Mouse (Mus musculus) cerebellum, postnatal 25 days (tissue): ENCODE measurements at regions not wholly inside any gene's neighbourhood (a gene's known extent, or its start where the extent isn't known, plus 50 kb on each side); places are given as distances from the start of the nearest gene placed in this dataset.

Experiments
- DNase-seq, 2 experiments: peaks; one replicate each; pipeline ENCODE4 v3.0.0; 2021; ENCODE audit warnings: mixed read lengths in 2 of 2

DNA sequence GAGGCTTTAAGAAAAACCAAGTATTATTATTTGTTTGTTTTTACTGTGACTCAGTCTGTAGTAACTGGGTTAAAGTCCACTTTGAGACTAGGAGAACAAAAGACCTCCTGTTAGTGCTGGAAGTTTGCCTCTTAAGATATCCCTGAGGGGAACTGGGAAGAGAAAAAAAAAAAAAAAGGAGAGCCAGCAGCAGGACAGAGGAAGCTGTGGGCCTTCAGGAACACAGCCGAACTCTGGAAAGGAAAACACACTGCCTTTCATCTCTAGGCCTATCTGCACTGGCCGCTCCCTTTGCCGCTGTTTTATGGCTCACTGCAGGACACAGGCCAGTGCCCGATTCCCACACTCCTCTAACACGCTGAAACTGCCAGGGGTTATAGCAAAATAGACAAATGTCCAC, 176.1 kb downstream of the Zfp36l1 start:
- DNase-seq, result no peak

DNA sequence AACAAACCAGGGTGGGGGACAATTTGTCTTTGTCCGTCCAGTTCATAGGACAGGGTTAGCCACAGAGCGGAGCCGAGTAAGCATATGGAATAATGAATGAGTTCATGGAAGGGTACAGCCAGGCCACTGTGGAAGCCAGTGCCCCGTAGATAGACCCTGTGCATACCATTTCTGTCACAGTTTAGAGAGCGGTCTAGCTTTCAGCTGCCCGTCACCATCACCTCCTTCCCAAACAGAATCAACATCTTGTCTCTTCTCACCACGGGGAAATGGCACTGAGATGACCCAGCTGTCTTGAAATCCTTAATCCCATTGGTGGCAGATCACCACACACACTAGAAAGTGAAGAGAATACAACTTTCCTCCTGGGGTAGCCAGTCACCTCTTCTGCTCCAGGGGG, 178.7 kb downstream of the Zfp36l1 start:
- DNase-seq, result no peak

- DNase-seq, result no peak
Observed at GRCm38 (mm10) chr12:79932905-79933304, 179.9 kb downstream of the Zfp36l1 start.

DNA sequence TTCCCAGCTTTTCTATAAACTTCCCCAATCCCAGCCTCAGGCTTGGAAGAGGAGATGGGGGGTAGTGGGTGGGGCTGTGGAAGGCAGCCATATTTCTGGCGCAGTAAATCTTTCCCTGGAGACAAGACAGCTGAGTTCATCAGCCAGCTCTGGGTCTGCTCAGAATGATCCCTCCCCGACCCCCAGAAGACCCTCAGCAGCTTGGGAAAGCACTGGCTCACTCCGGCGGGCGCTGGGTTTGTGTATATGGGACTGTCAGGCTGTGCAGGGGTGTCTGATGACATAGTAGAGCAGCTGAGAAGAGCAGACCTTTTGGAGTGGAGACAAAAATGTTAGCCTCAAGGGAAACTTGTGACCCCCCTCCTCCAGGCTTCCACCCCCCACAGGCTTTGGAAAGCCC, 181.4 kb downstream of the Zfp36l1 start:
- DNase-seq, result no peak

DNA sequence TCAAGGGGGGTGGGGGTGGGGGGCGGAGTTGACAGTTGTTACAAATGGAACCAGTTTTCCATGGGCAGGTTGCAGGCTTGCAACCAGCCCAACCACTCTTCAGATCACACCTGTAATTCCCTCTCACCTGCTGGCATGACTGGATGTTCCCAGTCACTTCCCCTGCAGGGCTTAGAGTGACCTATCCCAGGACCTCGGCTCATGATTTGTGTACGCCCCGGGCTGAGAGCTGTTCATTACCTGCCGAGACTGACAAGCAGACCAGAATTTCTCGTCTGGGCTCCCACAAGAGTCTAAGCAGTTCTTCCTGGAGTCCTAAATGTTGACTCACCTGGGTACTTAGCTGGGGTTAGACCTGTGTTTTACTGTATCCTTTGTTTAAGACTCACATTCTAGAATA, 183.0 kb downstream of the Zfp36l1 start:
- no peak for DNase-seq

DNA sequence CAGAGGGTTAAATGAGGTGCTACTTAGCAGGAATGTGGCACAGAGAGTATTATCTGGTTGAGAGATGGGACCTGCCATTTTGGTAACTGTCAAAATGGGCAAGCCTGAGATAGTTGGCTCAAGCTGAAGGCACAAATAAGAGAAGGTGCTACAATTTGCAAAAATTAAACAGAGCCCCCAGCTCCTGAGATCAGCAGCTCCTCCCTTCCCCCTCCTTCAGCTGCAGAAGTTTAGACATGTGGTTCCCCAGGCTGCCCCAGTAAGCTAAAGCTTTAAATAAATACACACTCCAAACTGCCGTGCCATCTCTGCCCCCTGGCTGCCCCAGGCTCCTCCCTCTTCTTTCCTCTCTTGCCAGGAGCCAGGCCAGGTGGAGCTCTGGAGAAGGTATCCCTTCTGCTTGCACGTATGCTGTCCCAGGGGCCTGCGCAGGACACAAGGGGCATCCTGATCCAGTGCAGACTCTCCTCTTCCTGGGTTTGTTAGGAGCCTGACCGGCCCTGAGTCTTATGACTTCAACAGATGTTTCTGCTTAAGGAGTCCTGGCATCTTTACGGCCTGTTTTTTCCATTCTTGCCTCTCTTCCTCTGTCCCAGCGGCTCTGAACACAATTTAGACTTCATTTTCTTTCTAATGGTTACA, 184.0 kb downstream of the Zfp36l1 start:
- DNase-seq, result no peak

- DNase-seq, result no peak
Observed at GRCm38 (mm10) chr12:79928298-79928697, 184.5 kb downstream of the Zfp36l1 start.

DNA sequence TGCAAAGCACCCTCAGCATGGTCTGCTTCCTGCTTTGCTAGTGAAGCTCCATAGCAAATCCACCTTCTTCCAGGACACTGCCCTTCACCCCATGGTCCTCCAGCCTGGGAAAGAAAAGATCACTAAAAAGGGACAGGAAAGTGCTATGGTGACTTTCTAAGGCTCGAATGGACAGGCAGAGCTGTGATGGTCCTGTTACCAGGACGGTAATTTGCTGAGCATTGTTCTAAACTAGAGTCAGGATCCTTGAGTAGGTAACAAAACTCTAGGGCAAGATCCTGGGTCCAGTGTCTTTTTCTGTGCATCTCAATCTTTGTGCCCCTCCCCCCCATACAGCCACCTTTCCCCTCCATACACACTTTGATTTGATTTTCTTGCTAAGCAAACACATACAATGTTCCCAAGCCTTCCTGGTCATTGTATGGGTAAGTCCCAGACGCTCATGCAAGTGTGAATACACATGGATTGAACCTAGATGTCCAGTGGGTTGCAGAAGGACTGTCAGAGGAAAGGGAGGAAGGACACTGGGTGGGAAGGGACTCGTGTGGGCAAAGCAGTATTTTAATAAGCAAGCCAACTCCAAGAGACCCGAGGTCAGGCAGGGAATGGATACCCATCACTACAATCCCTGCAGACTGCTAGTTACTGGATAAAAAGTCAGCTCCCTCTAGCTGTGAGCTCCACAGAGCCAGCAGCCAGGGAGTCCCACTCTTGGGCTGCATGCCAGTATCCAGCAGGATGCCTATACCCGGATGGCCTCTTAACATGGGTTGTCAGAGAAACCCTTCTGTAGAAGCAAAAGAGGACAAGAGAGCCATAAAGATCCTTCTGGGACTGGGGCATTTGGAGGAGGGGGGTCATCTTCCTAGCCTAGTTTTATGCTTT, 186.9 kb downstream of the Zfp36l1 start:
- peak in 1 of 2 experiments; percentile 37 for DNase-seq

DNA sequence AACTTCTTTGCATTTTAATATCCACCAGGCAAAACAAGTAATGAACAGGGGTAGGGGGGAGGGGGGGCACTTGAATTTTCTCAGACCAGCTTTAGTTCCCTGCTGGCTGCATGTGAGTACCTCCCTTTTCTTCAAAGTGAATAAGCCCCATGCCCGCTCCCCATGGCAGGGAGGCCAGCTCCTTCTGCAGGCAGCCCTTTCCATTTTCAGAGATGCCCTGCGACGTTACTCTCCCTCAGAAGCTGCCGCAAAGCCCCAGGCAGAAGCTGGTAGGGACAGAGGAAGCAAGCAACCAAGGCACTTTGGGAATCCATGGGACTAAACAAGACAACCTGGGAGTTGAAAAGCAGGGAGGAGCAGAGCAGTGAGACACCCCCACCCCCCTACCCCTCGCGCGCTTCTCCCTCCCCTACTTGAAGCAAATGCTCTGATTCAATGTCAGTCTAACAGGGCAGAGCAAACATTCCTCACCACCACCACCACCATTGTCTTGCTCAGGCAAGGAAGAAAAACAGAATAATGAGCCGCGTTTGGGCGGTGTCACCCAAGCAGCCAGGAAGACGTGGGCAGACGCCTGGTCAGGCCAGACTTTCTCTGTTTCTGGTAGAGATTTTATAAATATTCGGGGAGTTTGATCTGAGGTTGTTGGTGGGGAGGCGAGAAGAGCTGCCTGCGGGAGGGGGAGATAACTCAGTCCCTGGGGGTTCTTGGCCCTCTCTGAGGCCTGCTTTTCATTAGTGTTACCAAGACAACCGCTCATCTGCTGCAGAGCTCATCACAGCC, 187.7 kb downstream of the Zfp36l1 start:
- no peak for DNase-seq

GRCm38 (mm10) chr12:79923811-79924210, 189.0 kb downstream of the Zfp36l1 start:
- no peak for DNase-seq

DNA sequence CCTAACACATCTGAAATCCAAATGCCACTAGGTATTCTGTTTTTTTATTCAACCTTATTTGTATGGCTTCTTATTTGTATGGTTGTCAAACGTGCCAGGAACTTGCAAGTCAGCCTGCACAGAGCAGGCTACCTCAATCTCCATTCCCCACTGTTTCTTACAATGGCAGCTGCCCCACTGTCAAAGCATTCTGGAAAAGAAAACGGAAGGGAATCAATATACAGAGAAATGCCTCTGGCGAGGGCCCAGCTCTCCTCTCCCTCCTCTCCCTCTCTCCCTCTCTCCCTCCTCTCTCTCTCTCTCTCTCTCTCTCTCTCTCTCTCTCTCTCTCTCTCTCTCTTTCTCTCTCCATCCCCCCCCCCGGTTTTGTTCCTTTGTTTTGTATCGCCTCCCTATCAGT, 191.0 kb downstream of the Zfp36l1 start:
- no peak for DNase-seq

- DNase-seq, result no peak
Observed at GRCm38 (mm10) chr12:79918983-79919382, 193.8 kb downstream of the Zfp36l1 start.

DNA sequence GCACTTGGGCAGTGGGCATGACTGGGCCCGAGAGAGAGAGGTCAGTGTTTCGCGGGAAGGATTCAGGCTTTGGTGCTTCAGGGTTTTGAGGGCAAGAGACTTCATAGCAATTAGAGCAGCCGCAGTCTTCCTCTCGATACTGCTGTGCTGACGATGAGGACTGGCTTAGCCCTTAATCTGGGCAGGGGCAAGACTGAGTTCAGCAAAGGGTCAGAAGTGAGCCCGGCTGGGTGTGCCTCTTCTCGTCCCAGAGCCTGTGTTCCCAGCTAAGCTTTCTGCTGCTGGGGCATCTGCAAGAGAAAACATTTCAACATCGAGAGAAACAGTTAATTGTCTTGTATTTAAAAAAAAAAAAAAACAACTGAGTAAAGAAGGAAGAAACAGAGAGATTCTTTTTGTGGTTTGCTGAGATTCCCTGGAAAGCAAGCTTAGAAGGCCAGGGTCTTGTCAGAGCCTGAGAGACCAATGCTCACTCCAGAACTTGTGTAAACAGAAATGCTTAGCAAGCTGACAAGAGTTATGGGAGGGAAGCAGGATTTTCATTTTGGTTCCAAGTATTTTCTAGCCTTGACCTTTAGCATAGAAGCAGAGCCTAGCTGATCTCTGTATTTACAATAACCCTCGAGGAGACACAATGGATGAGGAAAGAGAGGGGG, 195.1 kb downstream of the Zfp36l1 start:
- DNase-seq, result no peak

DNA sequence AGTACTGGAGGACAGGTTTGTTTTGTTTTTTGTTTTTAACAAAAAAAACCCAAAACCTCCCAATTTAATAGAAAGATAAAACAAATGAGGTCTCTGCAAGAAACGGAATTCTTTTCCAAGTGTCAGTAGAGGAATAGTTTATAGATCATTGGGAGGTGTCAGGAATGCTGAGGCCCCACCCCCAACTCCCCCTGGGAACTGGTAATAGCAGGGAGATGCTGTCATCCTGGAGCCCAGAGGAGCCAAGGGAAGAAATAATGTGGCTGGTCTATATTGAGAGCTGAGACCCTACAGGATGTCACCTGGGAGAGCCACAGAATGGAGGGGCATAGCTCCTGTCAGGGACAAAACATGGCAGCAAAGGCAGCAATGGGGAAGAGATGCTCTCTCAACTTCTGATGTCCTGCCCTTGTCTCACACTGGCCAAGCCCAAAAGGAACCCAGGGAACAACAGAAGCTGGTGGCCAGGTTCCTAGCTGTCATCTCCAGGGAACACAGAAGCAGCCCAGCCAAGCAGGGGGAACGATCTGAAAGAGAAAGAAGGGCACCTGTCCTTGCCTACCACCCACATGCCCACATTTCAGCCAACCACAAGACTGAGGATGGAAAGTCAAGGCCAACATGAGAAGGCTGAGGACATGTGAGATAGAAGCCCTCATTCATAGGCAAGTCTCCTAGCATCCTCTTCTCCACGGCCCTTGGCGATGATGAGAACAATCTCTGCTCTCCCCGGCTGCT, 195.7 kb downstream of the Zfp36l1 start:
- DNase-seq, result no peak

- DNase-seq, result no peak
Observed at GRCm38 (mm10) chr12:79913898-79914297, 198.9 kb downstream of the Zfp36l1 start.

- DNase-seq, result no peak
Observed at GRCm38 (mm10) chr12:79912281-79913063, 200.3 kb downstream of the Zfp36l1 start.

- peak in 1 of 2 experiments; percentile 30 for DNase-seq
Observed at GRCm38 (mm10) chr12:79910884-79911759, 201.7 kb downstream of the Zfp36l1 start.

DNA sequence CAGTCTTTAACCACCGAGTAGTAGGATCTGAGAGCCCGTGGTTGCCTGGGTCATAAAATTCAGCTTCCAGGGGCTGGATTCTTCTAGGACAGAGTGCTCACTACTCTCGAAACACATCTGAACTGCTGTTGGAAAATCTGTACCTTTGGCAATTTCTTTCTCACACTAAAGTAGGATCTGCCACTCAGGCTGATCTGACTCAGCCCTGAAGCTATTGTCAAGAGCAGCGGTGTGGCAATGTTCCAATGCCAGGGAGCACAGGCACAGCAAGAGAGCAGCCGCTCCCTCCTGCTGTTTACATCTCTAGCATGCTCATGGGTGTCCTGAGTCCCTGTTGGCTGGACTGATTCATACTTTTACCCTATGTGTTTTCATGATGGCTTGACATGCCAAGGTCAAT, 205.2 kb downstream of the Zfp36l1 start:
- no peak for DNase-seq

DNA sequence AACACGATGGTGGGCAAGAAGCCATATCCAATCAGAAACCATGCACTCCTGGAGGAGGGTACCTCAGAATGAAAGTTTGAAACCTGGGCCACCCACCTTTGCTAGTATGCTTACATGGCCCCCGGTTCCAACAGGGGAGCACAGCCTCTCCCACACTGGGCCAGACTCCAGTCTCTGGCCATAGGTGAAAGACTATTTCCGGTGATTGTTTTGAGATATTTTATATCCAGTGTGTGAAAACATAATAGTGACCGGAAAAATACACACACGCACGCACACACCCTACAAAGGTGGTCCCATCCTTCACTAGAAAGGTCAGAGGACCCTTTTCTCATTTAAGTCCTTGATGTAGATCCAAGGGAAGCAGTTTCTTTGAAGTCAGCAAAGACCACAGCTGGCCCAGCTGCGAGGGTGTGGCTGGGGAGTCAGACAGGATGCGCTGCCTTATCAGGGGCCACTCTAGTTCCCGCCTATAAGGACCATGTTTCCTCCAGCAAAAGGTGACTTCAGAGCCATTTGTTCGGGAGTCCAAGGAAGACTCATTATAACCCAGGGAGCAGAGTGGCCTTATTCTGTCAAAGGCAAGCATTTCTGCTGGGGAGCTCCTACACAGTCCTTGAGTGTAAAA, 206.0 kb downstream of the Zfp36l1 start:
- DNase-seq, result no peak
